In genomic region chr11:96976911-96977591, GRCm38 (mm10) we compare ENCODE assay signal across 9 mouse cellular contexts. TPM values are rescaled to one million over a fixed set of nuclear protein-coding genes. Genes with fewer than 3 reads are reported as not detected.
A peak's percentile ranks its signal among the peaks of the same experiment; 100 is the strongest.
DNase-seq lines count a peak whose midpoint lies in the region; ATAC-seq and TF ChIP-seq lines count a peak whose summit lies in the region.
"Had no signal": no experiment of that assay in that cellular context is flagged by ENCODE, and none has a peak within 500 bp of the region (broad histone marks: within the 10 kb centered on the region; RNA-seq: fewer than 3 reads in every experiment).

No protein-coding gene starts in this region.

- peak; percentile 96 for DNase-seq in G1E (ENCODE audit: low spot score)
- peak; percentile 92 for DNase-seq in brain, adult 2 months (ENCODE audit: low read depth, low spot score)
- DNase-seq in kidney, postnatal 25 days, result peak; percentile 82 to 94
- peak; percentile 94 for DNase-seq in lung, postnatal 0 days (ENCODE audit: low spot score)
- DNase-seq in retina, postnatal 1 day, result peak; percentile 95
- DNase-seq in urinary bladder, postnatal 10 days (ENCODE audit: low spot score), result peak; percentile 43

- no peak for TF ChIP-seq EP300 in lung, postnatal 0 days (IDR thresholded peaks at IDR 0.05)

- peaks cover 4% of the 10 kb centered on the region; the same call in 1 of the 2 replicates for H3K27me3 ChIP-seq in G1E (ENCODE audit: insufficient read depth, low read length)
- no peaks in the 10 kb centered on the region for H3K27me3 ChIP-seq in heart, embryonic 14.5 days (ENCODE audit: control insufficient read depth, insufficient read depth, low read length)
- H3K27me3 ChIP-seq in lung, postnatal 0 days (replicated peaks; ENCODE audit: insufficient read depth, low read length), result no peaks in the 10 kb centered on the region

- H3K4me2 ChIP-seq in heart, embryonic 14.5 days (ENCODE audit: low read length), result peak overlapping the region; percentile 78
- H3K4me2 ChIP-seq in lung, postnatal 0 days (replicated peaks; ENCODE audit: low read depth, low read length), result peak overlapping the region; percentile 67

- H3K36me3 ChIP-seq in G1E (replicated peaks), result peaks cover 31% of the 10 kb centered on the region
- no peaks in the 10 kb centered on the region for H3K36me3 ChIP-seq in heart, embryonic 14.5 days (ENCODE audit: control insufficient read depth, insufficient read depth, low read length)
- H3K36me3 ChIP-seq in lung, postnatal 0 days (ENCODE audit: insufficient read depth, low read length), result no peaks in the 10 kb centered on the region

- peak overlapping the region; percentile 95 for H3K9ac ChIP-seq in heart, embryonic 14.5 days (ENCODE audit: low read length)
- peak overlapping the region; percentile 69 for H3K9ac ChIP-seq in lung, postnatal 0 days (replicated peaks; ENCODE audit: low read depth)

- ATAC-seq in G1E (ENCODE audit: extremely low read depth, insufficient number of reproducible peaks, low FRiP score, poor library complexity, severe bottlenecking), result no peak
- peak; percentile 56 for ATAC-seq in erythroid progenitor cell, adult 5-6 weeks (replicated peaks; ENCODE audit: low FRiP score, poor library complexity, severe bottlenecking)
- peak; percentile 75 for ATAC-seq in heart, embryonic 14.5 days (ENCODE audit: insufficient number of reproducible peaks, insufficient read depth, low FRiP score, low read depth)
- ATAC-seq in lung, postnatal 0 days, result peak; percentile 74

- H3K4me3 ChIP-seq in G1E (ENCODE audit: low read depth, low read length), result peak overlapping the region; percentile 90
- H3K4me3 ChIP-seq in heart, embryonic 14.5 days (ENCODE audit: control insufficient read depth in 1 of 2, insufficient read depth in 1 of 2, low read depth in 1 of 2, low read length in 2 of 2), result peak overlapping the region; percentile 81 to 84
- peak overlapping the region; percentile 72 for H3K4me3 ChIP-seq in lung, postnatal 0 days (ENCODE audit: low read depth, low read length)

- TF ChIP-seq CTCF in G1E (IDR thresholded peaks at IDR 0.05; ENCODE audit: low read depth, low read length), result no peak
- peak; percentile 48 for TF ChIP-seq CTCF in lung, postnatal 0 days (IDR thresholded peaks at IDR 0.05)

- H3K27ac ChIP-seq in heart, embryonic 14.5 days (replicated peaks in 1 of 2; ENCODE audit: control insufficient read depth in 1 of 2, insufficient read depth in 1 of 2, low read depth in 2 of 2, low read length in 2 of 2), result peak overlapping the region; percentile 89 to 96
- peak overlapping the region; percentile 96 for H3K27ac ChIP-seq in lung, postnatal 0 days (ENCODE audit: low read length)

- under 1% methylated on average over 44 of the region's 50 CpGs for WGBS in heart, embryonic 14.5 days
- 4% methylated on average over 39 of the region's 50 CpGs for WGBS in lung, postnatal 0 days

- H3K9me3 ChIP-seq in G1E (replicated peaks), result no peaks in the 10 kb centered on the region
- no peaks in the 10 kb centered on the region for H3K9me3 ChIP-seq in heart, embryonic 14.5 days (ENCODE audit: control insufficient read depth, low read length)
- H3K9me3 ChIP-seq in lung, postnatal 0 days (ENCODE audit: low read length), result no peaks in the 10 kb centered on the region

- peaks cover 63% of the 10 kb centered on the region for H3K4me1 ChIP-seq in G1E (ENCODE audit: insufficient read depth, low read depth, low read length)
- H3K4me1 ChIP-seq in heart, embryonic 14.5 days (ENCODE audit: control insufficient read depth in 2 of 2, insufficient read depth in 2 of 2, low read length in 2 of 2), result peaks cover 17 to 39% of the 10 kb centered on the region in 2 experiments
- peaks cover 30% of the 10 kb centered on the region for H3K4me1 ChIP-seq in lung, postnatal 0 days (ENCODE audit: insufficient read depth, low read depth, low read length)

RNA-seq across cellular contexts. Expression of gene Sp2, which starts 5.7 kb away (rescaled TPM):
- total RNA-seq in G1E (2014; fragmentation: Nextera tagmentation) (27.9 and 32.3 TPM in 2 replicates), G1E (2017) (0.99 and 1.6 TPM in 2 replicates)
- 46.6 and 54.6 TPM in 2 replicates for polyA plus RNA-seq in G1E (2012)
- 52.4 and 62.0 TPM in 2 replicates for total RNA-seq in erythroid progenitor cell, adult 5-6 weeks (2015; ENCODE audit: low replicate concordance)
- total RNA-seq in erythroid progenitor cell, adult 5-6 weeks (2017; ENCODE audit: low replicate concordance), result 13.1 and 27.8 TPM in 2 replicates
- polyA plus RNA-seq in heart, embryonic 14.5 days (2014; fragmentation: Nextera tagmentation; extraction: Ambion mirVana), result 14.7 and 15.0 TPM in 2 replicates
- 9.1 and 10.6 TPM in 2 replicates for polyA plus RNA-seq in lung, postnatal 0 days (2015; fragmentation: Nextera tagmentation; extraction: Ambion mirVana)

RNA-seq across cellular contexts. Expression of gene Pnpo, which starts 33.3 kb away (rescaled TPM):
- total RNA-seq in G1E (2014; fragmentation: Nextera tagmentation), result 119 and 123 TPM in 2 replicates
- 298 and 340 TPM in 2 replicates for total RNA-seq in G1E (2017)
- polyA plus RNA-seq in G1E (2012), result 64.1 and 97.1 TPM in 2 replicates
- 57.0 and 70.6 TPM in 2 replicates for total RNA-seq in erythroid progenitor cell, adult 5-6 weeks (2015; ENCODE audit: low replicate concordance)
- total RNA-seq in erythroid progenitor cell, adult 5-6 weeks (2017; ENCODE audit: low replicate concordance), result 74.7 and 92.1 TPM in 2 replicates
- 32.3 and 47.6 TPM in 2 replicates for polyA plus RNA-seq in heart, embryonic 14.5 days (2014; fragmentation: Nextera tagmentation; extraction: Ambion mirVana)
- polyA plus RNA-seq in lung, postnatal 0 days (2015; fragmentation: Nextera tagmentation; extraction: Ambion mirVana), result 28.7 and 30.0 TPM in 2 replicates

RNA-seq across cellular contexts. Expression of gene Sp6, which starts 36.1 kb away (rescaled TPM):
- total RNA-seq in G1E (2014; fragmentation: Nextera tagmentation), result not detected in 2 replicates
- total RNA-seq in G1E (2017), result 0.05 and 0.12 TPM in 2 replicates
- polyA plus RNA-seq in G1E (2012), result 0.01 TPM in 1 of 2 replicates, not detected in the other
- total RNA-seq in erythroid progenitor cell, adult 5-6 weeks (2015; ENCODE audit: low replicate concordance), result not detected in 2 replicates
- total RNA-seq in erythroid progenitor cell, adult 5-6 weeks (2017; ENCODE audit: low replicate concordance), result not detected in 2 replicates
- polyA plus RNA-seq in heart, embryonic 14.5 days (2014; fragmentation: Nextera tagmentation; extraction: Ambion mirVana), result 0.11 TPM in 1 of 2 replicates, not detected in the other
- polyA plus RNA-seq in lung, postnatal 0 days (2015; fragmentation: Nextera tagmentation; extraction: Ambion mirVana), result 0.56 and 0.81 TPM in 2 replicates

RNA-seq across cellular contexts. Expression of gene Prr15l, which starts 49.1 kb away (rescaled TPM):
- total RNA-seq in G1E (2014; fragmentation: Nextera tagmentation) (not detected in 2 replicates), G1E (2017) (0.05 and 0.17 TPM in 2 replicates)
- 0.11 and 0.17 TPM in 2 replicates for polyA plus RNA-seq in G1E (2012)
- total RNA-seq in erythroid progenitor cell, adult 5-6 weeks (2015; ENCODE audit: low replicate concordance), result not detected in 2 replicates
- 0.26 TPM in 1 of 2 replicates, not detected in the other for total RNA-seq in erythroid progenitor cell, adult 5-6 weeks (2017; ENCODE audit: low replicate concordance)
- 0.53 and 0.54 TPM in 2 replicates for polyA plus RNA-seq in heart, embryonic 14.5 days (2014; fragmentation: Nextera tagmentation; extraction: Ambion mirVana)
- polyA plus RNA-seq in lung, postnatal 0 days (2015; fragmentation: Nextera tagmentation; extraction: Ambion mirVana), result 126 and 127 TPM in 2 replicates
- total RNA-seq: layer of hippocampus, postnatal 25 days had no signal

RNA-seq across cellular contexts. Expression of gene Scrn2, which starts 52.7 kb away (rescaled TPM):
- total RNA-seq in G1E (2014; fragmentation: Nextera tagmentation), result 1.2 and 5.3 TPM in 2 replicates
- total RNA-seq in G1E (2017), result 9.6 and 10.5 TPM in 2 replicates
- 12.7 and 14.5 TPM in 2 replicates for polyA plus RNA-seq in G1E (2012)
- not detected in 2 replicates for total RNA-seq in erythroid progenitor cell, adult 5-6 weeks (2015; ENCODE audit: low replicate concordance)
- not detected in 2 replicates for total RNA-seq in erythroid progenitor cell, adult 5-6 weeks (2017; ENCODE audit: low replicate concordance)
- 12.9 and 14.4 TPM in 2 replicates for polyA plus RNA-seq in heart, embryonic 14.5 days (2014; fragmentation: Nextera tagmentation; extraction: Ambion mirVana)
- polyA plus RNA-seq in lung, postnatal 0 days (2015; fragmentation: Nextera tagmentation; extraction: Ambion mirVana), result 15.7 and 17.2 TPM in 2 replicates

Comparison
In these comparisons a context has a peak if more than half of its experiments do, and no peak if none do; other contexts are left out.
1. DNase-seq: peak in every context shown above with its lines; median percentile 96 in G1E; 95 in retina, postnatal 1 day; 94 in lung, postnatal 0 days; 92 in brain, adult 2 months; 88 in kidney, postnatal 25 days; 43 in urinary bladder, postnatal 10 days.